Mouse (Mus musculus): ENCODE data around the gene Klhl21. TPM values are rescaled to one million over a fixed set of nuclear protein-coding genes. Genes with fewer than 3 reads are reported as not detected.
A peak's percentile ranks its signal among the peaks of the same experiment; 100 is the strongest.
"Not testable (repeated sequence)": the region's sequence is repeated elsewhere in the genome, so short reads cannot be mapped to it uniquely, and the experiment has no call there.

Klhl21 gene
- total RNA-seq, 2 experiments from 2014 or later, result 42.3 to 49.2 TPM

- DNase-seq, result no peak
These were observed 15.9 kb downstream of the Klhl21 start for GRCm38 (mm10) chr4:152024525-152024924.

- DNase-seq, result peak; percentile 60
These were observed 18.3 kb downstream of the Klhl21 start for GRCm38 (mm10) chr4:152026751-152027508.

- peak; percentile 97 for DNase-seq
These were observed 18.9 kb downstream of the Klhl21 start, which contains the start of gene Zbtb48 for GRCm38 (mm10) chr4:152027524-152027923. TSS of gene Zbtb48 (minus strand) at chr4:152027671.

- DNase-seq, result no peak
These were observed 19.9 kb downstream of the Klhl21 start for GRCm38 (mm10) chr4:152028456-152028855.

GRCm38 (mm10) chr4:152029087-152029486 is 20.5 kb downstream of the Klhl21 start:
- no peak for DNase-seq

GRCm38 (mm10) chr4:152029997-152030396 is 21.4 kb downstream of the Klhl21 start:
- DNase-seq, result no peak

GRCm38 (mm10) chr4:152032922-152033321 is 24.3 kb downstream of the Klhl21 start:
- no peak for DNase-seq

- not testable (repeated sequence) for DNase-seq
These were observed 27.9 kb downstream of the Klhl21 start for GRCm38 (mm10) chr4:152036464-152036863.

- DNase-seq, result no peak
These were observed 29.8 kb downstream of the Klhl21 start, which contains the start of gene Tas1r1 for GRCm38 (mm10) chr4:152038225-152038984. TSS of gene Tas1r1 (minus strand) at chr4:152038568.

- DNase-seq, result peak; percentile 96
These were observed 30.6 kb downstream of the Klhl21 start, which contains the start of gene Nol9 for GRCm38 (mm10) chr4:152038985-152039830. TSS of gene Nol9 (plus strand) at chr4:152039321.

- DNase-seq, result no peak
These were observed 31.3 kb downstream of the Klhl21 start for GRCm38 (mm10) chr4:152039831-152040310.

- no peak for DNase-seq
These were observed 33.5 kb downstream of the Klhl21 start for GRCm38 (mm10) chr4:152041924-152042641.

GRCm38 (mm10) chr4:152043171-152043570 is 34.6 kb downstream of the Klhl21 start:
- DNase-seq, result no peak

GRCm38 (mm10) chr4:152044609-152045008 is 36.0 kb downstream of the Klhl21 start:
- no peak for DNase-seq

GRCm38 (mm10) chr4:152062390-152063110 is 53.9 kb downstream of the Klhl21 start:
- peak; percentile 65 for DNase-seq

GRCm38 (mm10) chr4:152067280-152067679 is 58.7 kb downstream of the Klhl21 start:
- DNase-seq, result no peak
